Mouse (Mus musculus): ENCODE data around the gene Dscaml1.

The Dscaml1 gene

GRCm38 (mm10) chr9:45454889-45455610 is 28.6 kb downstream of the Dscaml1 start:
- no peak for DNase-seq (ENCODE audit: low spot score)

GRCm38 (mm10) chr9:45457200-45457599 is 30.8 kb downstream of the Dscaml1 start:
- DNase-seq (ENCODE audit: low spot score) = no peak

GRCm38 (mm10) chr9:45458363-45458762 is 31.9 kb downstream of the Dscaml1 start:
- DNase-seq (ENCODE audit: low spot score) = no peak

- DNase-seq (ENCODE audit: low spot score) = no peak
Measured at GRCm38 (mm10) chr9:45465396-45466019, 39.1 kb downstream of the Dscaml1 start.

GRCm38 (mm10) chr9:45468235-45468634 is 41.8 kb downstream of the Dscaml1 start:
- DNase-seq (ENCODE audit: low spot score) = no peak

- no peak for DNase-seq (ENCODE audit: low spot score)
Measured at GRCm38 (mm10) chr9:45470746-45471471, 44.5 kb downstream of the Dscaml1 start.

GRCm38 (mm10) chr9:45471691-45472090 is 45.3 kb downstream of the Dscaml1 start:
- no peak for DNase-seq (ENCODE audit: low spot score)

- DNase-seq (ENCODE audit: low spot score) = no peak
Measured at GRCm38 (mm10) chr9:45474874-45475273, 48.4 kb downstream of the Dscaml1 start.

GRCm38 (mm10) chr9:45480936-45481335 is 54.5 kb downstream of the Dscaml1 start:
- DNase-seq (ENCODE audit: low spot score) = no peak

GRCm38 (mm10) chr9:45486665-45487074 is 60.2 kb downstream of the Dscaml1 start:
- no peak for DNase-seq (ENCODE audit: low spot score)

GRCm38 (mm10) chr9:45487179-45487801 is 60.9 kb downstream of the Dscaml1 start:
- DNase-seq (ENCODE audit: low spot score) = no peak

- DNase-seq (ENCODE audit: low spot score) = no peak
Measured at GRCm38 (mm10) chr9:45490899-45491298, 64.5 kb downstream of the Dscaml1 start.

GRCm38 (mm10) chr9:45494889-45495288 is 68.5 kb downstream of the Dscaml1 start:
- DNase-seq (ENCODE audit: low spot score) = no peak

- DNase-seq (ENCODE audit: low spot score) = no peak
Measured at GRCm38 (mm10) chr9:45496340-45496739, 69.9 kb downstream of the Dscaml1 start.

- no peak for DNase-seq (ENCODE audit: low spot score)
Measured at GRCm38 (mm10) chr9:45496944-45497343, 70.5 kb downstream of the Dscaml1 start.

- DNase-seq (ENCODE audit: low spot score) = no peak
Measured at GRCm38 (mm10) chr9:45499267-45499666, 72.8 kb downstream of the Dscaml1 start.

GRCm38 (mm10) chr9:45500071-45500595 is 73.7 kb downstream of the Dscaml1 start:
- no peak for DNase-seq (ENCODE audit: low spot score)

GRCm38 (mm10) chr9:45501295-45501927 is 75.0 kb downstream of the Dscaml1 start:
- DNase-seq (ENCODE audit: low spot score) = no peak

GRCm38 (mm10) chr9:45501963-45502641 is 75.7 kb downstream of the Dscaml1 start:
- DNase-seq (ENCODE audit: low spot score) = no peak

GRCm38 (mm10) chr9:45504977-45505376 is 78.5 kb downstream of the Dscaml1 start:
- no peak for DNase-seq (ENCODE audit: low spot score)

- no peak for DNase-seq (ENCODE audit: low spot score)
Measured at GRCm38 (mm10) chr9:45505487-45505939, 79.1 kb downstream of the Dscaml1 start.
